Mouse (Mus musculus): ENCODE results near the gene Cdx2. TPM values are rescaled to one million over a fixed set of nuclear protein-coding genes. Genes with fewer than 3 reads are reported as not detected.
A peak's percentile ranks its signal among the peaks of the same experiment; 100 is the strongest.

The Cdx2 gene
- polyA plus RNA-seq (2014; fragmentation: Nextera tagmentation; extraction: Ambion mirVana) = not detected in 2 replicates

GRCm38 (mm10) chr5:147306638-147307397 lies at the start of gene Cdx2:
Gene Cdx2, minus strand, starts transcription at chr5:147307270.
- Histone ChIP-seq H3K9me3 (replicated peaks; ENCODE audit: control insufficient read depth, low read length) (no peaks in the 10 kb centered on the region), H3K4me2 (peak within 1 kb of the TSS; percentile 34), H3K27ac (ENCODE audit: low read depth, low read length) (no peak within 1 kb of the TSS), H3K4me3 (ENCODE audit: low read depth, low read length) (peak within 1 kb of the TSS; percentile 30), H3K4me1 (ENCODE audit: control insufficient read depth, insufficient read depth, low read length) (0 out of 2 replicates have a peak, but pooled peaks cover 3% of the 10 kb centered on the region), H3K27me3 (ENCODE audit: control insufficient read depth, insufficient read depth, low read length) (peaks cover 100% of the 10 kb centered on the region), H3K9ac (ENCODE audit: low read depth, low read length) (no peak within 1 kb of the TSS), H3K36me3 (ENCODE audit: control insufficient read depth, insufficient read depth, low read length) (no peaks in the 10 kb centered on the region)
- no peak for ATAC-seq (replicated peaks; ENCODE audit: insufficient number of reproducible peaks, low FRiP score, low TSS enrichment)
- under 1% methylated on average over 63 of the region's 63 CpGs for WGBS (ENCODE audit: insufficient replicate concordance)

- H3K27me3 ChIP-seq (ENCODE audit: control insufficient read depth, insufficient read depth, low read length) = no peaks in the 10 kb centered on the region
- H3K9me3 ChIP-seq (replicated peaks; ENCODE audit: control insufficient read depth, low read length) = no peaks in the 10 kb centered on the region
- no peak overlapping the region for H3K4me2 ChIP-seq
- H3K4me1 ChIP-seq (ENCODE audit: control insufficient read depth, insufficient read depth, low read length) = no peaks in the 10 kb centered on the region
- no peak overlapping the region for H3K27ac ChIP-seq (ENCODE audit: low read depth, low read length)
- no peak for ATAC-seq (replicated peaks; ENCODE audit: insufficient number of reproducible peaks, low FRiP score, low TSS enrichment)
- 90% methylated on average over 13 of the region's 13 CpGs for WGBS (ENCODE audit: insufficient replicate concordance)
- no peak overlapping the region for H3K9ac ChIP-seq (ENCODE audit: low read depth, low read length)
- no peak overlapping the region for H3K4me3 ChIP-seq (ENCODE audit: low read depth, low read length)
- H3K36me3 ChIP-seq (ENCODE audit: control insufficient read depth, insufficient read depth, low read length) = no peaks in the 10 kb centered on the region
Measured at GRCm38 (mm10) chr5:147356260-147357055, 49.4 kb upstream of the Cdx2 start.

- Histone ChIP-seq H3K9ac (ENCODE audit: low read depth, low read length) (no peak overlapping the region), H3K36me3 (ENCODE audit: control insufficient read depth, insufficient read depth, low read length) (no peaks in the 10 kb centered on the region), H3K4me1 (ENCODE audit: control insufficient read depth, insufficient read depth, low read length) (no peaks in the 10 kb centered on the region), H3K9me3 (replicated peaks; ENCODE audit: control insufficient read depth, low read length) (no peaks in the 10 kb centered on the region), H3K4me3 (ENCODE audit: low read depth, low read length) (no peak overlapping the region), H3K27me3 (ENCODE audit: control insufficient read depth, insufficient read depth, low read length) (no peaks in the 10 kb centered on the region), H3K4me2 (no peak overlapping the region), H3K27ac (ENCODE audit: low read depth, low read length) (no peak overlapping the region)
- WGBS (ENCODE audit: insufficient replicate concordance) = 47% methylated on average over 3 of the region's 3 CpGs
- ATAC-seq (replicated peaks; ENCODE audit: insufficient number of reproducible peaks, low FRiP score, low TSS enrichment) = no peak
Measured at GRCm38 (mm10) chr5:147355788-147356187, 48.7 kb upstream of the Cdx2 start.

GRCm38 (mm10) chr5:147354985-147355384 lies 47.9 kb upstream of the Cdx2 start:
- Histone ChIP-seq H3K9ac (ENCODE audit: low read depth, low read length) (no peak overlapping the region), H3K36me3 (ENCODE audit: control insufficient read depth, insufficient read depth, low read length) (no peaks in the 10 kb centered on the region), H3K4me1 (ENCODE audit: control insufficient read depth, insufficient read depth, low read length) (no peaks in the 10 kb centered on the region), H3K27ac (ENCODE audit: low read depth, low read length) (no peak overlapping the region), H3K27me3 (ENCODE audit: control insufficient read depth, insufficient read depth, low read length) (no peaks in the 10 kb centered on the region), H3K4me3 (ENCODE audit: low read depth, low read length) (no peak overlapping the region), H3K9me3 (replicated peaks; ENCODE audit: control insufficient read depth, low read length) (no peaks in the 10 kb centered on the region), H3K4me2 (no peak overlapping the region)
- 74% methylated on average over 8 of the region's 8 CpGs for WGBS (ENCODE audit: insufficient replicate concordance)
- ATAC-seq (replicated peaks; ENCODE audit: insufficient number of reproducible peaks, low FRiP score, low TSS enrichment) = no peak

- no peak overlapping the region for H3K4me3 ChIP-seq (ENCODE audit: low read depth, low read length)
- no peaks in the 10 kb centered on the region for H3K27me3 ChIP-seq (ENCODE audit: control insufficient read depth, insufficient read depth, low read length)
- H3K36me3 ChIP-seq (ENCODE audit: control insufficient read depth, insufficient read depth, low read length) = no peaks in the 10 kb centered on the region
- H3K4me1 ChIP-seq (ENCODE audit: control insufficient read depth, insufficient read depth, low read length) = no peaks in the 10 kb centered on the region
- no peaks in the 10 kb centered on the region for H3K9me3 ChIP-seq (replicated peaks; ENCODE audit: control insufficient read depth, low read length)
- 54% methylated on average over 17 of the region's 17 CpGs for WGBS (ENCODE audit: insufficient replicate concordance)
- H3K27ac ChIP-seq (ENCODE audit: low read depth, low read length) = no peak overlapping the region
- no peak for ATAC-seq (replicated peaks; ENCODE audit: insufficient number of reproducible peaks, low FRiP score, low TSS enrichment)
- H3K4me2 ChIP-seq = no peak overlapping the region
- H3K9ac ChIP-seq (ENCODE audit: low read depth, low read length) = no peak overlapping the region
Measured at GRCm38 (mm10) chr5:147354161-147354780, 47.2 kb upstream of the Cdx2 start.

- Histone ChIP-seq H3K9me3 (replicated peaks; ENCODE audit: control insufficient read depth, low read length) (no peaks in the 10 kb centered on the region), H3K36me3 (ENCODE audit: control insufficient read depth, insufficient read depth, low read length) (no peaks in the 10 kb centered on the region), H3K9ac (ENCODE audit: low read depth, low read length) (no peak overlapping the region), H3K4me1 (ENCODE audit: control insufficient read depth, insufficient read depth, low read length) (no peaks in the 10 kb centered on the region), H3K27me3 (ENCODE audit: control insufficient read depth, insufficient read depth, low read length) (no peaks in the 10 kb centered on the region), H3K4me3 (ENCODE audit: low read depth, low read length) (no peak overlapping the region), H3K4me2 (no peak overlapping the region), H3K27ac (ENCODE audit: low read depth, low read length) (no peak overlapping the region)
- WGBS (ENCODE audit: insufficient replicate concordance) = 82% methylated on average over 8 of the region's 8 CpGs
- ATAC-seq (replicated peaks; ENCODE audit: insufficient number of reproducible peaks, low FRiP score, low TSS enrichment) = no peak
Measured at GRCm38 (mm10) chr5:147351931-147352330, 44.9 kb upstream of the Cdx2 start.

GRCm38 (mm10) chr5:147345981-147346380 lies 38.9 kb upstream of the Cdx2 start:
- H3K4me1 ChIP-seq (ENCODE audit: control insufficient read depth, insufficient read depth, low read length) = no peaks in the 10 kb centered on the region
- WGBS (ENCODE audit: insufficient replicate concordance) = 60% methylated on average over 1 of the region's 1 CpGs
- H3K27ac ChIP-seq (ENCODE audit: low read depth, low read length) = no peak overlapping the region
- no peaks in the 10 kb centered on the region for H3K9me3 ChIP-seq (replicated peaks; ENCODE audit: control insufficient read depth, low read length)
- no peaks in the 10 kb centered on the region for H3K27me3 ChIP-seq (ENCODE audit: control insufficient read depth, insufficient read depth, low read length)
- no peak overlapping the region for H3K9ac ChIP-seq (ENCODE audit: low read depth, low read length)
- H3K4me3 ChIP-seq (ENCODE audit: low read depth, low read length) = no peak overlapping the region
- no peaks in the 10 kb centered on the region for H3K36me3 ChIP-seq (ENCODE audit: control insufficient read depth, insufficient read depth, low read length)
- no peak overlapping the region for H3K4me2 ChIP-seq
- no peak for ATAC-seq (replicated peaks; ENCODE audit: insufficient number of reproducible peaks, low FRiP score, low TSS enrichment)

GRCm38 (mm10) chr5:147343904-147344303 lies 36.8 kb upstream of the Cdx2 start:
- Histone ChIP-seq H3K4me2 (no peak overlapping the region), H3K4me3 (ENCODE audit: low read depth, low read length) (no peak overlapping the region), H3K9me3 (replicated peaks; ENCODE audit: control insufficient read depth, low read length) (no peaks in the 10 kb centered on the region), H3K36me3 (ENCODE audit: control insufficient read depth, insufficient read depth, low read length) (no peaks in the 10 kb centered on the region), H3K4me1 (ENCODE audit: control insufficient read depth, insufficient read depth, low read length) (no peaks in the 10 kb centered on the region), H3K27me3 (ENCODE audit: control insufficient read depth, insufficient read depth, low read length) (no peaks in the 10 kb centered on the region), H3K9ac (ENCODE audit: low read depth, low read length) (no peak overlapping the region), H3K27ac (ENCODE audit: low read depth, low read length) (no peak overlapping the region)
- 80% methylated on average over 10 of the region's 10 CpGs for WGBS (ENCODE audit: insufficient replicate concordance)
- no peak for ATAC-seq (replicated peaks; ENCODE audit: insufficient number of reproducible peaks, low FRiP score, low TSS enrichment)
